Mouse (Mus musculus): ENCODE results near the gene Slc8a1. TPM values are rescaled to one million over a fixed set of nuclear protein-coding genes. Genes with fewer than 3 reads are reported as not detected.

The Slc8a1 gene
- polyA plus RNA-seq, 1 experiment from 2014 or later: 5.1 TPM

DNA sequence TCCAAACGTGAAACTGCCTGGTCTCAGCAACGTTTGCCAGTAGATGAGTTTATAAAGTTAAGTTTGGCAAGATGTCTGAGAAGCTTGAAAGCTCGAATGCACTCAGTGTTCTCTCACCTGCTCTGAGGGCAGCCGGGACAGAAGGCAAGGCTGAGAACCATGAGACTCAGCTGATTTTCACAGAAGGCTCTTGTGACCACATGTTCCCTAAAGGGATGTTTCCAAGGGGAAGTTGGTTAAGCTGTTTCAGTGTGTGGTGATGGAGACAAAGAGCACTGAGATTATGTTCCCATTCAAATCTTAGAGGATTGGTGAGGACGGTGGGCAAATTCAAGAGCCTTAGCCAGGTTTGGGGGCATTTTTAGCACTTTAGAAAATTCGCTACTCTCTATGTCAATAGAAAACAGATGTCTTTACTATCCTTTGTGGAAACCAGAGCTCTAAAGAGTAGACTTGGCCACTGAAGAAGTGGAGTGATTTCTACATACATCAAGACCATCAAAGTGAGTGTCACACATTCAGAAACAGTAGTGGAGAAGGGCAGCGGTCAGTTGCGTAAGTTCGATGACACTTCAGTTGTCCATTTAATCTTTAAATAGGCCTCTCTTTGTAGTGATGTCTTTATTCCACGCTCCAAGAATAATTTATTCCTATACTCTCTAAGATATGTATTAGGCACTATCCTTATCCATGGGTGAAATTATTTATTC is 219.7 kb downstream of the Slc8a1 start:
- Histone ChIP-seq H3K4me1 (replicated peaks) (no peaks in the 10 kb centered on the region), H3K27ac (no peak overlapping the region), H3K4me3 (replicated peaks) (no peak overlapping the region), H3K36me3 (no peaks in the 10 kb centered on the region), H3K9me3 (no peaks in the 10 kb centered on the region), H3K4me2 (replicated peaks) (no peak overlapping the region), H3K9ac (no peak overlapping the region), H3K27me3 (replicated peaks) (no peaks in the 10 kb centered on the region)
- ATAC-seq: no peak
- WGBS: 88% methylated on average over 10 of the region's 10 CpGs

GRCm38 (mm10) chr17:81516155-81516554 is 222.0 kb downstream of the Slc8a1 start:
- ATAC-seq: no peak
- H3K9ac ChIP-seq: no peak overlapping the region
- no peaks in the 10 kb centered on the region for H3K4me1 ChIP-seq (replicated peaks)
- no peaks in the 10 kb centered on the region for H3K36me3 ChIP-seq
- no peak overlapping the region for H3K4me3 ChIP-seq (replicated peaks)
- H3K9me3 ChIP-seq: no peaks in the 10 kb centered on the region
- H3K27ac ChIP-seq: no peak overlapping the region
- 78% methylated on average over 4 of the region's 4 CpGs for WGBS
- no peak overlapping the region for H3K4me2 ChIP-seq (replicated peaks)
- no peaks in the 10 kb centered on the region for H3K27me3 ChIP-seq (replicated peaks)

DNA sequence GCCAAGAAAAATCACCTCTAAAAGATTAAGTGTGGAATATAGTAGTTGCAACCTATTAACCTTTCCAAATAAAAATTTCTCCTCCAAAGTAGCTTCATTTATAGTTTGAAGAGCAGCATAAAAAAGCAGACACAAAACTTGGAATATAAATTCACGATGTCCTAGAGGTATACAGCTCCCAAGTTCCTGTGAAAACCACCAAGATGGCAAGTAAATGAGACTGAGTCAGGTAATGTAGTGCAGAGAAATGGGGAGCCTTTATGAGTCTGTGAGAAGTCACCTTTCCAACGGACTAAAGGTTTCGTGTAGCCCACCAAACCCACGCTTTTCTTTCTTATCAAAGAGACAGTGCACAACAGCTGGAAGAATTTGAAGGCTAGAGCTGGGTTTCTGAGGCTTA is 224.2 kb downstream of the Slc8a1 start:
- no peaks in the 10 kb centered on the region for H3K36me3 ChIP-seq
- H3K27ac ChIP-seq: no peak overlapping the region
- no peaks in the 10 kb centered on the region for H3K4me1 ChIP-seq (replicated peaks)
- 79% methylated on average over 4 of the region's 4 CpGs for WGBS
- no peaks in the 10 kb centered on the region for H3K9me3 ChIP-seq
- no peaks in the 10 kb centered on the region for H3K27me3 ChIP-seq (replicated peaks)
- no peak overlapping the region for H3K4me2 ChIP-seq (replicated peaks)
- no peak overlapping the region for H3K9ac ChIP-seq
- no peak overlapping the region for H3K4me3 ChIP-seq (replicated peaks)
- ATAC-seq: no peak

GRCm38 (mm10) chr17:81513368-81513958 is 224.7 kb downstream of the Slc8a1 start:
- no peaks in the 10 kb centered on the region for H3K36me3 ChIP-seq
- WGBS: 59% methylated on average over 6 of the region's 6 CpGs
- H3K4me1 ChIP-seq (replicated peaks): no peaks in the 10 kb centered on the region
- ATAC-seq: no peak
- no peak overlapping the region for H3K9ac ChIP-seq
- no peaks in the 10 kb centered on the region for H3K27me3 ChIP-seq (replicated peaks)
- H3K27ac ChIP-seq: no peak overlapping the region
- no peaks in the 10 kb centered on the region for H3K9me3 ChIP-seq
- H3K4me3 ChIP-seq (replicated peaks): no peak overlapping the region
- no peak overlapping the region for H3K4me2 ChIP-seq (replicated peaks)

- ATAC-seq: no peak
- Histone ChIP-seq H3K9ac (no peak overlapping the region), H3K4me2 (replicated peaks) (no peak overlapping the region), H3K27me3 (replicated peaks) (no peaks in the 10 kb centered on the region), H3K36me3 (no peaks in the 10 kb centered on the region), H3K4me3 (replicated peaks) (no peak overlapping the region), H3K4me1 (replicated peaks) (no peaks in the 10 kb centered on the region), H3K27ac (no peak overlapping the region), H3K9me3 (no peaks in the 10 kb centered on the region)
- WGBS: 76% methylated on average over 5 of the region's 5 CpGs
Measured at GRCm38 (mm10) chr17:81505162-81505685, 233.0 kb downstream of the Slc8a1 start.

DNA sequence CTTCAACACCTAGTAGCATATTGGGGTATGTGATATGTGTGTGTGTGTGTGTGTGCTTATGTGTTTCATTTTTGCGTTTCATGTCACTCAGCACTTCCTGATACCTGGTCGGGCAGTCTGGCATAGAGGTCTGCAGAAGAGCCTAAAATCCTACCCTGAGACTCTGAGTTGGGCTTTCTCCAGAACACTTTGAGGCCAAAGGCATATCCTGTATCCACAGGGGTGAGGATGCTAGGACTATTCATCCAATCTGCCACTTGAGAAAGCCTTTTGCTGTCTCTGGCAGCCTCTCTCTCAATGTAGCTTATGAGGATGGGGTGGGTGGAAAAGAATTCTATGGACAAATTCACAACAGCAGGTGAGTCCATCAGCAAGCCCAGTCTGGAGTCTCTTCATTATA is 234.1 kb downstream of the Slc8a1 start:
- WGBS: 91% methylated on average over 2 of the region's 2 CpGs
- no peak for ATAC-seq
- no peak overlapping the region for H3K4me3 ChIP-seq (replicated peaks)
- no peaks in the 10 kb centered on the region for H3K36me3 ChIP-seq
- no peaks in the 10 kb centered on the region for H3K4me1 ChIP-seq (replicated peaks)
- H3K27ac ChIP-seq: no peak overlapping the region
- H3K4me2 ChIP-seq (replicated peaks): no peak overlapping the region
- no peaks in the 10 kb centered on the region for H3K9me3 ChIP-seq
- no peak overlapping the region for H3K9ac ChIP-seq
- no peaks in the 10 kb centered on the region for H3K27me3 ChIP-seq (replicated peaks)

- Histone ChIP-seq H3K27ac (no peak overlapping the region), H3K4me2 (replicated peaks) (no peak overlapping the region), H3K4me1 (replicated peaks) (no peaks in the 10 kb centered on the region), H3K36me3 (no peaks in the 10 kb centered on the region), H3K27me3 (replicated peaks) (no peaks in the 10 kb centered on the region), H3K9me3 (no peaks in the 10 kb centered on the region), H3K9ac (no peak overlapping the region), H3K4me3 (replicated peaks) (no peak overlapping the region)
- no peak for ATAC-seq
- 82% methylated on average over 3 of the region's 3 CpGs for WGBS
Measured at GRCm38 (mm10) chr17:81502732-81503131, 235.4 kb downstream of the Slc8a1 start.

DNA sequence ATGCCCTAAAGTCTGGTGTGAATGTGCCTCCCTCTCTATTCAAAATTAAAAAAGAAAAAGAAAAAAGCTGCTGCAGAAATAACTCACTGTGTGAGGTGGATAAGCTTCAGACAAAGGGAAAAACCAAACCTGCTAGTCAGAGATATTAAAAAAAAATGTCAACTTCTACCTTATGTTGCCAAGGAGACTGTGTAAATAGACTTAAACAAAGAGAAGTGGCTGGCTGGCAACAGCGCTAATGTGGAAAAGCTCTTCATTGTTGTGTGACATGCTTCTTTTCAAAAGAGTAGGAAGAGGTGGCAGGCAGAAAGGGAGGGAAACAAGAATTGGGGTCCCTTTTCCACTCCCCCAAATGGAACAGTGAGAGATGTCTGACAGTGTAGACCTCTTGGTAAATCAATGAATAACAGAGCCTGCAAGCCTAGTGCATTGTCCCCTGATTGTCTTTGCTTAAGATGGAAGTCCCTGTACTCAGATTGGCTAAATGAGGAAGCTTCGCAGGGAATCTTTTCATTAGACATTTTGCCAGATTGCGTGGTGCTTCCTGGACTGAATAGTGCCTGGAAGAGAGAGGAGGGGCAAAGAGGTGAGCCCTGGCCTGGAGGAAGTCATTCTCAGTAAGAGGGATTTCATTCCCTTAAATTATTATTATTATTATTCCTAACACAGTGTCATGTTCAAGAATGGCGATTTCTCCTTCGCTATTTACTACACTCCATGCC is 237.3 kb downstream of the Slc8a1 start:
- 73% methylated on average over 5 of the region's 5 CpGs for whole genome bisulfite sequencing
- Histone ChIP-seq H3K27ac (no peak overlapping the region), H3K4me3 (replicated peaks) (no peak overlapping the region), H3K4me1 (replicated peaks) (no peaks in the 10 kb centered on the region), H3K9me3 (no peaks in the 10 kb centered on the region), H3K27me3 (replicated peaks) (no peaks in the 10 kb centered on the region), H3K4me2 (replicated peaks) (no peak overlapping the region), H3K9ac (no peak overlapping the region), H3K36me3 (no peaks in the 10 kb centered on the region)
- ATAC-seq: peak; percentile 63

DNA sequence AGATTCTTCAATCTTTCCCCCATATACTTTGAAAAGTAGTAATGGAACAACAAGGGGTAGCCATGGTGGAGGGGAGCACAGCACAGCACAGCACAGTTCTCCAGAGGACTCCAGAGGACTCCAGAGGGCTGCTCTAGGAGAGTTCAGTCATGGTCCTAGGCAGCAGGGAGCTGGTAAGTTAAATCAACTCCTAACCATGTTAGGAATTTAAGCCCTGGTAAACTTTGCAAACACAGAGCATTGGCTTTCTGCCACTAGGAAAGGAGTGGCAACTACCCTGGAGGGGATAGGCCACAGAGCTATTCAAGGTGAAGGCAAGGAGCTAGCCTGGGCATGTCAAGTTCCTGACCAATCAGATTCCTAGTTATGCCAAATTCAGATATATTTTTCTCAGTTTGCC is 240.3 kb downstream of the Slc8a1 start:
- Histone ChIP-seq H3K4me3 (replicated peaks) (no peak overlapping the region), H3K27ac (no peak overlapping the region), H3K27me3 (replicated peaks) (no peaks in the 10 kb centered on the region), H3K9me3 (no peaks in the 10 kb centered on the region), H3K36me3 (no peaks in the 10 kb centered on the region), H3K4me1 (replicated peaks) (no peaks in the 10 kb centered on the region), H3K4me2 (replicated peaks) (no peak overlapping the region), H3K9ac (no peak overlapping the region)
- no peak for ATAC-seq

GRCm38 (mm10) chr17:81496616-81497015 is 241.6 kb downstream of the Slc8a1 start:
- Histone ChIP-seq H3K9ac (no peak overlapping the region), H3K4me2 (replicated peaks) (no peak overlapping the region)
- WGBS: 83% methylated on average over 1 of the region's 1 CpGs

DNA sequence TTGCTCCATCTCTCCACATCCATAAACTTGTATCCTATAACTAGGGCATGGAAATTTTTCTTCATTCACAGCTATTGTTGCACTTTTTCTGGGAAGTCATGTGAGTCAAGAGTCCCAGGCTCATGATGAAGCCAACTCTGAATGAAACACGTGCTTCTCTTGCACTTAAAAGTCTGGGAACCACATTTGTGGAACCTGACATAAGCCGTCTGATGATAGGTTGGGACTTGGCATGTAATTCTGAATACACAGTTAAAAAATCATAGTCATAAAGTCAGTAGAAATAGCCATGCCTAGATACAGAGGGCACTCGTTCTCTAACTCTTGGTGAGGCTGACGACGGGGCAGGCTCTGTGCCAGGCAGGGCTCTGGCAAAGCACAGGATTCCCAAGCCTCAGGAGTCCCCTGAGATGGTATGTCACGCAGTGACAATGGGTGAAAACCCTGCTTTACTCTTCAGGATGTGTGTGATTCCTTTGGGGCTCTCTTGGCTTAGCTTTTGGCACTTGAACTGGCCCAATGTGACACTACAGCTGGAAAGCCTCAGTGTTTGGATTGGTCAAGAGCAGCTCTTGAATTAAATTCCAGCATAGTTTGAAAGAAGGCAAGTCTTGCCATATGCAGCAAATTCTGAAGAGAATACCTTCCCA is 245.8 kb downstream of the Slc8a1 start:
- ATAC-seq: no peak
- no peak overlapping the region for H3K4me3 ChIP-seq (replicated peaks)
- no peak overlapping the region for H3K9ac ChIP-seq
- H3K36me3 ChIP-seq: no peaks in the 10 kb centered on the region
- no peaks in the 10 kb centered on the region for H3K27me3 ChIP-seq (replicated peaks)
- no peaks in the 10 kb centered on the region for H3K9me3 ChIP-seq
- no peak overlapping the region for H3K4me2 ChIP-seq (replicated peaks)
- 77% methylated on average over 6 of the region's 6 CpGs for WGBS
- H3K27ac ChIP-seq: no peak overlapping the region
- H3K4me1 ChIP-seq (replicated peaks): 0 out of 2 replicates have a peak, but pooled peaks cover 4% of the 10 kb centered on the region

More at GRCm38 (mm10) chr17:81496616-81497015, 241.6 kb downstream of the Slc8a1 start:
- Histone ChIP-seq H3K4me1 (replicated peaks) (0 out of 2 replicates have a peak, but pooled peaks cover 4% of the 10 kb centered on the region), H3K27ac (no peak overlapping the region), H3K4me3 (replicated peaks) (no peak overlapping the region), H3K27me3 (replicated peaks) (no peaks in the 10 kb centered on the region), H3K9me3 (no peaks in the 10 kb centered on the region), H3K36me3 (no peaks in the 10 kb centered on the region)
- ATAC-seq: no peak

DNA sequence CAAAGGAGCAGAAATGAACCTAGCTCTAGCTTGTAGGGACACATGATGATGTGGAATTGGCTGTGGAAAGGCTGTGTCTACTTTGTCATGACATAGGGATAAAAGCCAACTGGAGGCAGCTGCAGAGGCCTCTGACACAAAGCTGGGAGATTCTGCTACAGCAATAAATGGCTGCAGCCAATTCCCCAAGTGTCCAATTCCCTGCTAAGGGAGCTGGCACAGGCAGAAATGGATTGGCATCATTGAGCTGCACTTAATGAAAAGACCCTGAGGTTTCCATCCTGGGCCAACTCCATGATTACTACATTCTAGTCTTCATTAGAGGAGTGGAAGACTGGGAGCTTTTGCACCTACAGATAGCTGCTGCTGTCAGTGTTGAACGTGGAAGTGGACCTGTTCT is 251.8 kb downstream of the Slc8a1 start:
- WGBS: 82% methylated on average over 1 of the region's 1 CpGs
- Histone ChIP-seq H3K36me3 (no peaks in the 10 kb centered on the region), H3K9ac (no peak overlapping the region), H3K4me2 (replicated peaks) (no peak overlapping the region), H3K27me3 (replicated peaks) (no peaks in the 10 kb centered on the region), H3K9me3 (no peaks in the 10 kb centered on the region), H3K4me1 (replicated peaks) (no peaks in the 10 kb centered on the region), H3K27ac (no peak overlapping the region), H3K4me3 (replicated peaks) (no peak overlapping the region)
- ATAC-seq: no peak
